Mouse (Mus musculus): ENCODE measurements around the gene Ccm2l.

DNA sequence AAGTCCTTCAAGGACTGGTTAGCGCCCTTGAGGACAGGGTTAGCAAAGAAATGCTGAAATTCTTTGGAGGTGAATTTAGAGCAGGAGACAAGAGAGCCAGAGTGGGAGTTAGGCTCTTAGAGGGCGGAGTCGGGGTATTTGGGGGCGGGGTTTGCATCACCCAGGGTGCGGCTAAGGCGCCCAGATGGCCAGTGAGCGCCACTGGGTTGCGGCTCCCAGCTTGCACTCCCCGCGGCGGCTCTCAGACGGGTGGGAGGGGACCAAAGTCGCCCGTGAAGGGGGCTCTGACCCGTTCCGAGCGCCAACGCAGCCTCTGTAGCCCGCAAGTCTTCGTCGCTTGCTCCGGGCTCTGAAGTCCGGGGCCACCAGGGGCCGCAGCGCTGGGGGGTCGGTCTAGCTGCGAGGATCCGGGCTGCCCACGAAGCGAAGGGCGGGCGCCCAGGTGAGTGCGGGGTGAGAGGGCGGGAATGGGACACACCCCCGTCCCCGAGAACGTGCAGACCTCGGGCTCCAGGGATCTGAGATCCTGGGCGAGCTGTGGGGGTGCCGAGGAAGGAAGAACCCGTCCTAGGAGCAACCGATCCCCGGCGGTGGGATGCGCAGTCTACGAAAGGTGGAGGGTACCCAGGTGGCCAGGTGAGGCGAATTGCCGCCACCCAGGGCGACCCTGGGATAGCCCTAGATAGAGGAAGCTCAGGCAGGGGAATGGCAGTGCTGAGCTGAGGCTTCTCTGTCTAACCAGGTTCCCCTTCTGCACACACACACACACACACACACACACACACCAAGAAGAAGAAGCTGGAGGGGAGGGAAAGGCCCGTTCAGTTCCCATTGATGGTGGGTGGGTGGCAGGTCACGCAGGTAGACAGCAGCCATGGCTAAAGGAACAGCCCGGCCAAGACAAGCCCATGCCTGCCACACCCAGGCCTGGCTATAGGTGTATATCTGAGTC, 42.8 kb downstream of the Ccm2l start, which contains the start of gene Hck:
- TF ChIP-seq ZC3H11A (IDR thresholded peaks at IDR 0.05; ENCODE audit: borderline replicate concordance, low read depth, low read length): no peak
- no peak for TF ChIP-seq CHD2 (IDR thresholded peaks at IDR 0.05; ENCODE audit: low read depth, low read length)
- no peak for TF ChIP-seq ZNF384 (IDR thresholded peaks at IDR 0.05; ENCODE audit: low read depth, low read length)
- no peak for TF ChIP-seq HCFC1 (IDR thresholded peaks at IDR 0.05; ENCODE audit: borderline replicate concordance, insufficient read depth, low read length)
- TF ChIP-seq MAFK (IDR thresholded peaks at IDR 0.05; ENCODE audit: insufficient read depth, low read depth, low read length): no peak

Data from ES-E14 (cell line).